Mouse (Mus musculus) heart, adult 8-10 months (tissue): Measurements from ENCODE around the gene Baiap2l1. TPM values are rescaled to one million over a fixed set of nuclear protein-coding genes. Genes with fewer than 3 reads are reported as not detected.
A peak's percentile ranks its signal among the peaks of the same experiment; 100 is the strongest.

ENCODE experiments used
- DNase-seq: peaks from one replicate; pipeline ENCODE4 v3.0.0; 2022; ENCODE audit warnings: low spot score
- total RNA-seq, 4 experiments: library from RNA; stranded (reverse); gene quantifications; 2 replicates each; pipeline ENCODE4 v1.2.4; 2022

The Baiap2l1 gene
- total RNA-seq, 4 experiments from 2014 or later: 6.4 to 10.6 (median 8.3) TPM

DNA sequence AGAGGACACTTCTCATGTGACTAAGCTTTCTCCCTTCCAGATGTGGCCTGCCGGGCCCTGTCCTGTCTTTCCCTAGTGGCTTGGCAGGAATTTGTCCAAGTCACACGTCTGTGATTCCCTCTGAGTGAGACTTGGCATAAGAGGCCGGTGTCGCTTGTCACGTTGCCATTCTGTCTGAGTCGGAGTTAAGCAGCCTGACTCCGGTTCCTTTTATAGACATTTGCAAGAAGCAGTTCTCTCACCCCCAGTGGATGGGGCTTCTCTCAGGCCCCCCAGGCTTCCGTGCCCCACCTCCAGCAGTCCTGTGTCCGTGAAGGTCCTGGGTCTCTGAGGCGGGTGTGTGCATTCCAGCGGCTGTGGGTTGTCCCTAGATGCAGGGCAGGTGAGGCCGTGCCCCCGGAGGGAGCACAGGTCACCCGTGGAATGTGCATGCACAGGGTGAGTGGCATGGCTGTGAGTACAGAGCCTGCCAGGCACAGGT is 99.7 kb downstream of the Baiap2l1 start:
- DNase-seq: peak; percentile 80

DNA sequence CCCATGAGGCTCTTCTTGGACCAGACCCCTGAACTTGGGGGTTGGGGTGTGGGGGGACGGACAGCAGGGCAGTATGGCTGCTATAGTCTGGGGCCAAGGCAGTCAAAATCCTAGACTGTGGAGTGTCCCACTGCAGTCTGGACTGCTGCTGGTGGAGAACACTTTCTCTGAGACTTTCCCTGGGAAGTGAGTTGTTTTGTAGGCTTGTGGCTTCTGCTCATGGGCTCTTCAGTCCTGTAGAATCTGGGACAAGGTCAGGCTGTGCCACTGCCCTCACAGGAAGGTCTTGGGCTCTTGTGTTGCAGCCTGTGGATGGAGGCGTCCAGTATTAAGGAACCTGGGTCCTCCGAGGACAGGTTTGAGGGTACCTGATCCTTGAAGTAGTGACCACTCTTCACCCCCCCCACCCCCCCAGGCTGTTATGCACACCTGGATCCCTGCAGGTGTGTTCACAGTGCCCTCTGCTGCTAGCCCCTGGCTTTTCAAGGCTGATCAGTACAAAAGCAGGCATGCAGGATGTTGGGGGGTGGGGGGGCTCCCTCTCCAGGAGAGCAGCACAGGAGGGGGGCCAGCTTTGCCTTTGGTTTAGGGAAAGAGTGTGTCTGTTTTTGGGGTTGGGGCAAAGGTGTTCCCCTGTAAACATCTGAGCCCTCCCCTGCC is 100.3 kb downstream of the Baiap2l1 start:
- DNase-seq: no peak

DNA sequence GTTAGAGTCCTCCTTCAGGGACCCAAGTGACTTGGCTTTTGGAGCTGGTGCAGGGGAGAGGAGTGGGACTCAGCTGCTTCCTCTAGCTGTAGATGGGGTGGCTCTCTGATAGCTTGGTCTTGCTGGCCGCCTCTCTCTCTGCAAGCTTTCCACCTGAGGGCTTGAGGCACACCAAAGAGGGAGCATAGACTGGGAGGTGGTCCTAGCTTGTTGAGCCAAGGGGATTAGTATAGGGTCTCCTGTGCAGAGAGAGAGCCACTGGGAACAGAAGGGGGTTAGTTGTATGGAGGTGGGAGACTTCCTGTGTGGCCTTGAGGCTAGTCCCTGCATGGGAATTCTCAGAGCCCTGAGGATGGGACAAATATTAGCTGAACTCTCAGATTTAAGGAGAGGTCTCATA is 101.0 kb downstream of the Baiap2l1 start:
- no peak for DNase-seq

DNA sequence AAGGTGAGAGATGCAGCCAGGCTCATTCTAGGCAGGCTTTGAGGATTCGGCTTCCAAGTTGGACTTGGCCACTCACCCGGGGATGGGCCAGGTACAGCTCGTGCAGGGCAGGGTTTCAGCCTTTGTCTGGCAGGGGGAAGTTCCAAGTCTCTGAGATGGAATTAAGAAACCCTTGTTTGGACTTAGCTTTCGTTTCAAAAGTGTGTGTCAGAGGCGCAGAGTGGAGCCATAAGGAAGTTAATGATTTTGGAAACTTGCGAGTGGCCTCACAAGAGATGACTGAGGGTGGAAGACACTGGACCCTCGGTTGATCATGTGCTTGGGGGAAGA is 101.4 kb downstream of the Baiap2l1 start:
- no peak for DNase-seq

DNA sequence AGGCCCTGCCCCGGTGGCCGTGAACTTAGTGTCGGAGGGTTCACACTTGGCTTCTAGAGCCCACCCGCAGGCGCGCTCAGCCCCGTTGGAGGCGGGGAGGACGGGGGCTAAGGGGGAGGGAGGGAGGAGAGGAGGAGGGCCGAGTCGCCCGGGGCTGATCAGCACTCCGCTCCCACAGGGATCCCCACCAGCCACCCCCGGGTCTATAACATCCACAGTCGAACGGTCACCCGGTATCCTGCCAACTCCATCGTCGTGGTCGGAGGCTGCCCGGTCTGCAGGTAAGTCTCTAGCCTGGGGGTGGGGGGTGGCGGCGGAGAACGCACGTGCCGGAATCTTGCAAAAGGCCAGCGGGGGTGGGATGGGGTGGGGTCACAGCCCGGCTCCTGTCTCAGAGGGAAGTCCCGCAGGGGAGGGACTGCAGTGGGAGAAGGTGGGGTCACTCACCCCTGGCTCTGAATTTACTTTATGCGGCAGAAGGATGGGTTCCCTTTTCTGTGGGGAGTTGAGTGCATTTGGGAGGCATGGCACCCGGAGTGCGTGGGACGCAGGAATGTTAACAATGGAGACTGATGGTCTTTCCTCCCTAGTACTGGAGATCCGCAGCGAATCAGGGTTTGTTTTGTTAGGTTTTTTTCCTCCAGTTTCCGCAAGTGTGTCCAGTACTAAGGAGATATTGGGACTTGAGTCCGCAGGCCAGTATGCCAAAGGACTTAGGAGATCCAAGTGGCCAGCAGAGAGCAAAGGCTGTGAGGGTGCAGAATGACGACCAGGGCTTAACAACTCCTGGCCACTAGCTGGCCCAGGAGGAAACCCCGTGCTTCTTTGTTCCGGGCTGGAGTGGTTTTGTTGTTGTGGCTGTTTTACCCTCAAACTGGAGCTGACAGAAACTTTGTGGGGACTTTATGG is 102.0 kb downstream of the Baiap2l1 start:
- DNase-seq: peak; percentile 71

DNA sequence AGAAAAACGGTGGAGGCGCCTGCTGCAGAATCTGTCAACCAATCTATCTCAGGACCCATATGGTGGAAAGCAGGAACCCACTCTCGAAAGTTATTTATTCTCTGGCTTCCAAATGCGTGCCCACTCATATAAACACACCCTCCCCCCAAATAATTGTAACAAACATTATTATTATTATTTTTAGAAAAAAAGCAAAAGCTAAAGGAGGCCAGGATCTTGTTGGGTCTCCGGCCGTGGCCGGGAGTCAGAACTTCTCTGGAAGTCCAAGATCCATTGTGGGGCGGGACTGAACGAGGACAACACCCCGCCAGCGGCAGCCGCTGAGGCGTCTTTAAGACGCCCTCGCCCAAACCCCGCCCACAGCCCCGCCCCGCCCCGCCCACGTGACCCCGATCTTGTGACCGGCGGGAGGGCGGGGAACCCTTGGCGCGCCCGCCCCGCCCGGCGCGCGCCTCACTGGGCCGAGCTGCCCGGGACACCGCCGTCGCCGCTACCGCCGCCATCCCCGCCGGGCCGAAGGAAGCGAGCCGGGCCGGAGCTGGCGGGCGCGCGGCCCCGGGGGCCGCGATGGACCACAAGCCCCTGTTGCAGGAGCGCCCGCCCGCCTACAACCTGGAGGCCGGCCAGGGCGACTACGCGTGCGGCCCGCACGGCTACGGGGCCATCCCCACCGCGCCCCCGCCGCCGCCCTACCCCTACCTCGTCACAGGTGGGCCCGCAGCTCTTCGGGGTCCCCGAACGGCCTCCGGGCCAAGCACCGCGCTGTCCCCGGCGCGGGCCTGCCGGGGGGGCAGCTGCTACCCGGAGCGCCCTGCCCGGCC is 102.9 kb downstream of the Baiap2l1 start:
- DNase-seq: peak; percentile 84

DNA sequence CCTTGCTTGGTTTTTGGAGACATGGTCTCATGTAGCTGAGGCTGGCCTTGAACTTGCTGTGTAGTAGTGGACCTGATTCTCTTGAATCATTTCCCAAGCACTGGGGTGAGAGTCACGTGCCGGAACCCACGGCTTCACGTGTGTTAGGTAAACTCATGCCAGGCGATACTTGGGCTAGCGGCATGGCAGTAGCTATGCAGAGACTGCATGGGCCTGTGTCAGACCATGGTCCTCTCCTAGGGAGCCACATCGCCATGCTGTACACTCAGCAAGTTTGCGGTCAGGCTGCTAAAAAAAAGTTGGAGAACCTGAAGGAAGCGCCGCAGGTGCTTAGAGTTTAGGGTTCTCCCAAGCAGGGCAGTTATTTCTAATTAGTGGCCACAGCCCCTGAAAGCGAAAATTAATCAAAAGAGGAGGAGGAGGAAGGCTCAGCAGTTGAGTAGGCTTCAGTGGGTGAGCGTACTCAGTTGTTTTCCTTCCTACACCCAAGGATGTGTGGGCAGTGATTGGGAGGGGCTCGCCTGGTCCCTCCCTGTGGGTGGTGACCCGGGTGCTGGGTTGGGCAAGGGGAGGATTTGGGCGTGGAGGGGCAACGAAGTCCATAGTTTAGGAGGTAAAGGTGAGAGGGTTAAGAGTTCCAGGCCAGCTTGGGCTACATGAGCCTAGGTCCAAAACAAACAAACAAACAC is 103.6 kb downstream of the Baiap2l1 start:
- peak; percentile 72 for DNase-seq

DNA sequence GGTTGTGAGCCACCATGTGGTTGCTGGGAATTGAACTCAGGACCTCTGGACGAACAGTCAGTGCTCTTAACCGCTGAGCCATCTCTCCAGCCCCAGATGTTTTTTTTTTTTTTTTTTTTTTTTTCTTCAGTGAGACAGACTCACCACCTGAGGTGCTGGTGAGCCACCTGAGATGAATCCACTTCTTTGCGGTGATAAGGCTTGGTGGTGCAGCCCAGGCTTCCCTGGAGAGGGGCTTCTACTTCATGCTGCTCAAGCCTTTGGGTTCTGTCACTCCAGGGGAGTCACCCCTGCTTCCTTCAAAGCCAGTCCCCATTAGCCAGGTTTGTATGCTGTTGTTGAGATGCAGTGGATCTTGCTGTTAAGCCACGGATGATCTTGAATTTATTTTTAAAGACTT is 104.7 kb downstream of the Baiap2l1 start:
- no peak for DNase-seq

DNA sequence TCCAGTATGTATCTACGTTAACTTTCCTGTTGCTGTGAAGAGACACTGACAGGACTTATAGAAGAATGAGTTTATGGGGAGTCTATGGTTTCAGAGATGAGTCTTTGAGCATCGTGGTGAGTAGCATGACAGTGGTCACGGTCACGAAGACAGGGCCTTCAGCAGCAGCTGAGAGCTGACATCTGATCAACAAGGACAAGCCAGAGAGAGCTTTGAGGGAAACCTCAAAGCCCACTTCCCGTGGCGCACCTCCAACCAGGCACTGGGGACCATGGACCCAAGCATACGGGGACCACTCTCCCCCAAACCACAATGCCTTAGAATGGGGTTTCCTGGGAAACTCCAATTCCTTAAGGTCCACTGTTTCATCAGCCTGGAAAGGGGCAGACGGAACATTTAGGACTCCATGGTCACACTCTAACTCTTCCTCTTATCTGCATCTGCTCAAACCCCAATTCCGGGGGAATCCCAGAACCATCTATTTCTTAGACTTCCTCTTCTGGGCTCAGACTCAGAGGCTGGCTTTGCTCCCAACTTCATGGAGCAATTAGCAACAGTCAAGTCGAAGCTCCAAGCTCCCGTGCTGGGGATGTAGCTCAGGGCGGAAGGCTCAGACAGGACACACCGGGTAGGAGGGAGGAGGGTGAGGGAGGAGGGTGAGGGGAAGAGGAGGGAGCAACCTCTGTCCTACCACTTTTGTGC is 105.9 kb downstream of the Baiap2l1 start:
- DNase-seq: no peak

DNA sequence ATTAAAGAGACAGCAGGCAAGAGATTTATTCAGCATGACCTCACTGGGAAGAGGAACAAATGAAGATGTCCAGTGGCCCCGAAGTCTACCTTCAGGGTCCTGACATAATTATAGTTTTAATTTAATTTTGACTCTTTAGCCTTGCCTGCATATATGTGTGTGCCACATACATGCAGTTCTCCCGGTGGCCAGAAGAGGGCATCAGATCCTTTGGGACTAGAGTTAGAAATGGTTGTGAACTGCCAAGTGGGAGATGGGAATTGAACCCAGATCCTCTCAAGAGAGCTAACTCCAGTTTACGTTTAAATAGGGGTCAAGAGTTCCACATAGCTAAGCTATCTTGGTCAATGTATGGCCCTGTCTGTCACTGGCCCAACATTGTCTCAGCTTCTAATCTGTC is 108.0 kb downstream of the Baiap2l1 start:
- DNase-seq: no peak

DNA sequence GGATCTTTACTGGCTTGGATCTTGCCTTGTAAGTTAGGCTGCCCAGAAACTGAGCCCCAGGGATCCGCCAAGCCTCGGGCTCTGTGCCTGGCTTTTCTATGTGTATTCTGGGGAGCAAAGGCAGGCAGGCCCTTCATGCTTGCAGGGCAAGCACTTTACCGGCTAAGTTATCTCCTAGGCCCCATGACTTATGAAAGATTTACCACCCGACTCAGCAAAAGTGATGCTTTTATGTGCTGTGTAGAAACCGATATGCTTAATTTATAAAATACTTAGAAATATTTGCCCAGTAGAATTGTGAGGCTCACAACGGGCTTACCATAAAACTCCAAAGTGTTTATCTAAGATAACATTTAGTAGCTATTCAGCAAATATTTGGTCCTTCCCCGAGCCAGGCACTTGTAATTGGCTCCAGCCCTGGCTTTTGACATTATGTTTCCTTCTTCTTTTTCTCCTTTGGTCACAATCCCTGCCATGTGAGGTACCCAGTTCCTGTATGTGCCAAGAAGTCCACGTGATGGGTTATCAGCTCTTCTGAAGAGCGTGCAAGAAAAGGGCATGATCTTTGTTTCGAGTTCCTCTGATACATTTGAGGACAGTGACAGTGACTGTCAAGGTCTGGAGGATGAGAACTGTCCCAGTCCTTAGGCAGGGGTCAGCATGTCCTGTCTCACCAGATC is 109.9 kb downstream of the Baiap2l1 start:
- DNase-seq: peak; percentile 73

DNA sequence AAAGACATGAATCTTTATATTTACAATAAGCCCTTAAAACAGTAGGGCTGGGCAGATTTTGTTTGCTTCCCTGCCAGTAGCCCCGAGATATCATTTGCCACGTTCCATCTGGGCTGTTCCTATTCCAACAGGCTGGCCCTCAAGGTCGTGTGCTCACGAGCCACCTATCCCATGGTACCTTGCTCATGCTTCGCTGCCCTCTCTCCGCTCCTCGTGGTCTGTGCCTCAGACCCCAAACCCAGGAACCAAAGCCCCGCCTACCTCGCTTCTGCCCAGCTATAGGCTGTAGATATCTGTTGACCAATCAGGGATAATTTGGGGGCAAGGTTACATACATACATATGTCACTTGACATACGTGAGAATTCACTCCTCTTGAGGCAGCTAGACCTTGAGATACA is 110.6 kb downstream of the Baiap2l1 start:
- DNase-seq: no peak

DNA sequence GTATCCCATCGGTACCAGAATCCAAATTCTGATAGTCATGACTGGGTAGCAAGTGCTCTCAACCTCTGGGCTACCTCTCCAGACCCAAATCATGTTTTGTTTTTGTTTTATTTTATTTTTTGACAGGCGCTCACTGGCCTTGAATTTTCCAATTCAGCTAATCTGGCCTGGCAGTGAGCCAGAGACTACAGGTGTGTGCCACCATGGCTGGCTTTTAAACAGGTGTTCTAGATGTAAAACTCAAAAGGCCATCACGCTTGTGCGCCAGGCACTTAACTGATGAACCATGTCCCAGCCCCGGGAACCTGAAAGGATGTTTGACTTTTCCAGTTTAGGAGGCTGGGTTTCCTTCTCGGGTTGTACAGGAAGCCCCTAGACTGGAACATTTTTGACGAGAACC is 111.2 kb downstream of the Baiap2l1 start:
- no peak for DNase-seq

DNA sequence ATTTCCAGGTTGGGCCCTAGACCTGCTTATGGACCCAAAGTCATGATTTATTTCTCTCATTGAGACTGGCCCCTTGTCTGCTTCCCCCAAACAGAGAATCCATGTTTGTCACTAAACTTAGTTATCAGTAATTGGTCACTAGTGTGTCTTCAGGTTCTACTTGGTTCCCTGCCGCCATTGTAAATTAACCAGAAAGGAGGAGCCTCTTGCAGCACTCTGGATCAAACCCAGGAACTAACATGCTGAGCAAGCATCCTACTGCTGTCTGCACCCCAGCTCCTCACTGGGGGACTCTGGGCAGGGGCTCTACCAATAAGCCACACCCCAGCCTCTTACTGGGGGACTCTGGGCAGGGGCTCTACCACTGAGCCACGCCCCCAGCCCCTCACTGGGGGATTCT is 112.3 kb downstream of the Baiap2l1 start:
- no peak for DNase-seq

DNA sequence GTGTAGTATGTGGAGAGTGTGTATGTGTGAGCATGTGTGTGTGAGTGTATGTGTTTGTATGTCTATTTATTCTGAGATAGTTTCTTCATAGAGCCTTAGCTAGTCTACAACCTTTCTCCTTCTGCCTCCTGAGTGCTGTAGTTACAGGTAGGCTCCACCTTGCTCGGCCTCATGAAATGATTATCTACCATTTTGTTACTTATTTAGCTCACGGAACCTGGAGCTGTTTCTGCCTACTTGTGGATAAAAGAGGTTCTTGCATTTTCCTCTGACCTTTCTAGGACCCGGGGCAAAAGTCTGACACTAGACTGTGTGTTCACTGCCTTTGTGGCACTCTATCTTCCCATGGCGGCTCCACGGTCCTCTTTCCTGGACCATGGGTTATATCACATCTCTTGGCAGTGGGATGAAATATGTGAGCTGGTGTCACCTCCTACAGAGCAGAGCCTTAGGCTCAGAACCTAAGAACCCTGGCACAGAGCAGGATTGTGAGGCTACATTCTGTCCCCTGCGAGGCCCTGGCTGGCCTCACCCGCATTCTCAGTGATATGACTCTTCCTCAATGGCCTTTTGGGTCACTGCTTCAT is 113.9 kb downstream of the Baiap2l1 start, which contains the start of gene Bri3:
TSS of gene Bri3 (plus strand) at position 537 of the 587 bp plus-strand sequence.
- DNase-seq: no peak

DNA sequence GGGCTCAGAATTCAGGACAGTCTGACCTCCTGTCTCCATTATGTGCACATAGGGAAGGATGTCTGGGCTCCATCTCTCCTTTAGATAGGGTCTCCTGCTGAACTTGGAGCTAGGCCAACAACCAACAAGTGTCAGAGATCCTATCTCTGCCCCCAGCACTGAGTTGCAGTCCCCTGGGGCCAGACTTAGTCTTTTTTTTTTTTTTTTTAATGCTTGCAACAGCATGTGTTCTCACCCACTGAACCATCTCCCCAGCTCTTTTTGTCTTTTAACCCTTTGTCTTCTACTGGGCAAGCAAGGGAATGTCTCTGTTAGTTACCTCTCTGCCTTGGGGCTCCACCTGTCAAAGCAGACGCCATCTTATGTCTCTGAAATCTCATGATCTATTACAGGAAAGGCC is 118.9 kb downstream of the Baiap2l1 start:
- no peak for DNase-seq

DNA sequence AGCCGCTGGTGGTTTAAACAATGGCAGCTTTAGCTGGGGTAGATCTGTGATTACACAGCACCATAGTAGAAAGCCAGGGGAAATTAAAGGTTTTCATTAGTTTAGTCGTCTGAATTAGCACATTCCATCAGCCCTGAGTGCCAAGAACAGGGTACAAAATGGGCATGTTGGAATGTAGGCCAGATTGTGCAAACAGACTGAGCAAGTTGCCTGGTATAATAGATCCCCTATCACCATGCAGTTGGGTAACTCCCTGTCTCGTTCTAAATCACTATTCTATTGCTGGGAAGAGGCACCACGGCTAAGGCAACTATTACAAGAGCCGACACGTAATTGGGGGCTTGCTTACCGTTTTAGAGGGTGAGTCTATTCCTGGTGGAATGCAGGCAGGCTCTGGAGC is 123.2 kb downstream of the Baiap2l1 start:
- DNase-seq: no peak

DNA sequence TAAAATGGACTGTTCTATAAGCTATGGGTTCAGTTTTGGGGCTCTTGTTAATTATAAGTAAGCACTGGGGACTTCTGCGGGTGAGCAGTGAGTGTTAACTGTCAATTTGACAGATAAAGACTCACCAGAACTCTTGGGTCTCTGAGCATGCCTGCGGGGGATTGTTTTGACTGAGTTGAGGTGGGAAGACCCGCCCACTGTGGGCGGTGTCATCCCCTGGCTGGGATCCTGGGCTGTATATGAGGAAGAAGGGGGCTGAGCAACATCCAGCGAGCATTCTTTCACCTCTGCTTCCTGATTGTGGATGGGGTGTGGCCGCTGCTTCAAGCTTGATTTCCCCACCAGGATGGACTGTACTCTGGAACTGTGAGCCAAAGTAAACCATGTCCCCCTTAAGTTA is 123.7 kb downstream of the Baiap2l1 start:
- no peak for DNase-seq

DNA sequence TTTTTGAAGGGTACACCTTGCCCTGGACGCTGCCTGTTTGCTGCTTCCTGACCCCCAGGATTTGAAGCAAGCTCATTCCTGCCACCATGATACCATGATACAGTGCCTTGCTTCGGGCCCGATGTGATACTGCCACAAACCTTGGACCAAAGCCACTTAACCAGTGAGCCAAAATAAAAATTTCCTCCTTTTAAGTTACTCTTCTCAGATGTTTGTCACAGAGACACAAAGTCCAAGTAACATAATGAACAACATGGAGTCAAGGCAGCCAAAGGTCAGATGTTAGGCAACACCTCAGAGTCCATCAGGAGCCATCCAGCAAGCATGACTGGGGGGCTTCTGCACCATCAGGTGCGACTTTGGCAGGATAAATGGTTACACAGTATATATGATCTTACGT is 125.4 kb downstream of the Baiap2l1 start:
- DNase-seq: no peak

DNA sequence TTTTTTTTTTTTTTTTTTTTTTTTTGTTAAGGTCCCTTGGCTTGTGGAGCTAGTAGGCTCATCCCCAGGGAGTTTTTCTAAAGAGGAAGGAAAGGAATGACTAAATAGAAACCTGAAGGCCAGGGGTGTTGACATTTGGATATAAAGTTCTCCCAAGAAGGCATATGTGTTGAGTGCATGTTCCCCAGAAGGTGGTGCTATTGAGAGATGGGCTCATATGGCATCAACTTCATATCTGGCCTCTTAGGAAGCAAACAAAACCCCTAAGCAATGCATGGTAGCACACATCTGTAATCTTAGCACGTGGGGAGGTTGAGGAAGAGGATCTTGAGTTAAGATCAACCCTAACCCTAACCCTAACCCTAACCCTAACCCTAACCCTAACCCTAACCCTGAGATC is 126.5 kb downstream of the Baiap2l1 start:
- no peak for DNase-seq
